Mouse (Mus musculus): ENCODE measurements at regions not wholly inside any gene's neighbourhood (a gene's known extent, or its start where the extent isn't known, plus 50 kb on each side); places are given as distances from the start of the nearest gene placed in this dataset.
"Not testable (repeated sequence)": the region's sequence is repeated elsewhere in the genome, so short reads cannot be mapped to it uniquely, and the experiment has no call there.

DNA sequence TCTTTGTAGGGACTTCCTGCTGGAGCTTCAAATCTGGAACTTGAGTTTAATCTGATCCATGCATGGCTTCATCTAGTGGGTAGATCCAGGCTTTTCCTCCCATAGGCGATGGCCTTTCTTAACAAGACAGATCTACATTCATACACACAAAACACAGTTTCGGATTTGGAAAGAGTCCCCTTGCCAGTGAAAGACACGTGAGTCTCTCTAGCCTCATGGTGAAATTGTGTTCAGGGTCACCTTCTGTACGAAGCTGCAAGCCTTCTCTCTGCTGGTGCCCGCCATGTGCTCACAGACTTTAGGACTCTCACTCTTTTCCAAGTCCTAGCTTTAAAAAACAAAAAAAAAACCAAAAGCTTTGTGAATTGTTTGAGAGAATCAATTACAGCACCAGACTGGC is 51.4 kb upstream of the Dlx2 start:
- Histone ChIP-seq H3K4me2 (ENCODE audit: low read length) (no peak overlapping the region), H3K9ac (replicated peaks; ENCODE audit: low read length) (no peak overlapping the region), H3K4me1 (ENCODE audit: control insufficient read depth, insufficient read depth, low read length) (no peaks in the 10 kb centered on the region), H3K9me3 (ENCODE audit: control insufficient read depth, low read length) (no peaks in the 10 kb centered on the region), H3K4me3 (replicated peaks; ENCODE audit: low read depth, low read length) (no peak overlapping the region), H3K27me3 (ENCODE audit: control insufficient read depth, insufficient read depth, low read length) (peaks cover 3% of the 10 kb centered on the region; the same call in 1 of the 2 replicates), H3K27ac (replicated peaks; ENCODE audit: low read depth, low read length) (no peak overlapping the region), H3K36me3 (ENCODE audit: control insufficient read depth, insufficient read depth, low read length) (no peaks in the 10 kb centered on the region)
- no peak for ATAC-seq (ENCODE audit: low FRiP score, low TSS enrichment)
- WGBS = 87% methylated on average over 5 of the region's 5 CpGs
- DNase-seq = no peak

DNA sequence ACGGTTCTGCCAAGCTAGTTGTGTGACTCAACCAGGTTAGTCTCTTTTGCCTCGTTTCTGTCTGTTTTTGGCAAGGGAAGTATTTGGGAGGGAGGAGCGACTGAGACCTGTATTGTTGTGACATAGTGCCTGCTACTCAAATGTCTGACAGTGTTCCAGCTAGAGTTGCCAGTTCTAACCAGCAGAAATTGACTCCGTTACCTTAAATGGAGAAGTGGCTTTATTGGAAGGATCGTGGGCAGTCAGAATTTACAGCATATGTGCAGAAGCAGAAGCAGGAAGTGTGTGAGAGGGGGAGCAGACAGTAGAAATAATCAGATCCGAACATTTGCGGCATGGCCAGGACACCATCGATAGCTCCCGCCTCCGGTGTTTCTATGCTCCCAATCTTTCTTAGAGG is 51.8 kb upstream of the Dlx2 start:
- no peaks in the 10 kb centered on the region for H3K4me1 ChIP-seq (ENCODE audit: control insufficient read depth, insufficient read depth, low read length)
- DNase-seq (no peak), ATAC-seq (ENCODE audit: low FRiP score, low TSS enrichment) (no peak)
- H3K4me2 ChIP-seq (ENCODE audit: low read length) = no peak overlapping the region
- H3K9me3 ChIP-seq (ENCODE audit: control insufficient read depth, low read length) = no peaks in the 10 kb centered on the region
- H3K9ac ChIP-seq (replicated peaks; ENCODE audit: low read length) = no peak overlapping the region
- no peak overlapping the region for H3K27ac ChIP-seq (replicated peaks; ENCODE audit: low read depth, low read length)
- WGBS = 70% methylated on average over 10 of the region's 10 CpGs
- H3K4me3 ChIP-seq (replicated peaks; ENCODE audit: low read depth, low read length) = no peak overlapping the region
- peaks cover 3% of the 10 kb centered on the region; the same call in 1 of the 2 replicates for H3K27me3 ChIP-seq (ENCODE audit: control insufficient read depth, insufficient read depth, low read length)
- H3K36me3 ChIP-seq (ENCODE audit: control insufficient read depth, insufficient read depth, low read length) = no peaks in the 10 kb centered on the region

DNA sequence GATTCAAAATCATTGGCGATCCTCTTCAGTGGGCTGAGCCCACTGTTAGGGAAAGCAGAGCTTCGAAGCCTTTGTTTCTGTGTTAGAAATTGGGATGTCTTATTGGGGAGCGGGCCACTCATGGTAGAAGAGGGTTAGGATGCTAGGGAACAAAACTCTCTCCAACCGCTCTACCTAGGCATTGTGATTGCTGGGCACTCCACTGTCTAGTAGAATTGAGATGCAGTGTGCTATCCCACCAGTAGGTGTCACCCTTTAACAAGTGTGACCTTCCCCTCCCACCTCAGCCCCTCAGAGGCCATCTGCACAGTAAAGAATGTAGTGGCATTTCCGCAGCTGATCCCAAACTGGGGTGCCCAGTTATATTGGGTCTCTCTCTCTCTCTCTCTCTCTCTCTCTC is 52.2 kb upstream of the Dlx2 start:
- H3K27me3 ChIP-seq (ENCODE audit: control insufficient read depth, insufficient read depth, low read length) = peaks cover 3% of the 10 kb centered on the region; the same call in 1 of the 2 replicates

DNA sequence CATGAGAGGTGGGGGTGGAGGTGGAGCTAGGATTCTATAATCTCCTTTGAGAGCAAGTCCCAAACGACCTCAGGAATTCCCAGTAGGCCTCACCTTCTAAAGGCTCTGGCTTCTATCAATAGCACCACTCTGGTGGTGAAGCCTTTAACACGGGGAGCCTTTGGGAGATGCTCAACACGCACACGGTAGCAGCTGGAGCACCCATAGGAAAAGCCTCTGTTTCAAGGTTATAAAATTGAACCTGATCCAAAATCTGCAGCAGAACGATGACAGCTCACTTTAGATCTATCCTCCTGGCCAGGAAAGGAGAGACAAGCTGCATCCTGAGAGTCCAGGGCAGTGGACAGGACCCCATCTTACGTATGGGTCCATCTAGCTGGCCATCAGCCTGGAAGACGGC is 53.7 kb upstream of the Dlx2 start:
- no peaks in the 10 kb centered on the region for H3K4me1 ChIP-seq (ENCODE audit: control insufficient read depth, insufficient read depth, low read length)
- no peaks in the 10 kb centered on the region for H3K9me3 ChIP-seq (ENCODE audit: control insufficient read depth, low read length)
- no peaks in the 10 kb centered on the region for H3K36me3 ChIP-seq (ENCODE audit: control insufficient read depth, insufficient read depth, low read length)
- H3K27me3 ChIP-seq (ENCODE audit: control insufficient read depth, insufficient read depth, low read length) = peaks cover 3% of the 10 kb centered on the region; the same call in 1 of the 2 replicates
- H3K27ac ChIP-seq (replicated peaks; ENCODE audit: low read depth, low read length) = no peak overlapping the region
- H3K4me3 ChIP-seq (replicated peaks; ENCODE audit: low read depth, low read length) = no peak overlapping the region
- H3K4me2 ChIP-seq (ENCODE audit: low read length) = no peak overlapping the region
- no peak overlapping the region for H3K9ac ChIP-seq (replicated peaks; ENCODE audit: low read length)
- ATAC-seq (ENCODE audit: low FRiP score, low TSS enrichment) (no peak), DNase-seq (no peak)
- 74% methylated on average over 7 of the region's 7 CpGs for WGBS

More for the DNA sequence above, 52.2 kb upstream of the Dlx2 start:
- no peaks in the 10 kb centered on the region for H3K9me3 ChIP-seq (ENCODE audit: control insufficient read depth, low read length)
- H3K4me3 ChIP-seq (replicated peaks; ENCODE audit: low read depth, low read length) = no peak overlapping the region
- H3K4me1 ChIP-seq (ENCODE audit: control insufficient read depth, insufficient read depth, low read length) = no peaks in the 10 kb centered on the region
- ATAC-seq (ENCODE audit: low FRiP score, low TSS enrichment) (no peak; the same call in 1 of the 2 replicates), DNase-seq (peak; percentile 95)
- no peak overlapping the region for H3K4me2 ChIP-seq (ENCODE audit: low read length)
- no peaks in the 10 kb centered on the region for H3K36me3 ChIP-seq (ENCODE audit: control insufficient read depth, insufficient read depth, low read length)
- WGBS = 12% methylated on average over 5 of the region's 5 CpGs
- no peak overlapping the region for H3K27ac ChIP-seq (replicated peaks; ENCODE audit: low read depth, low read length)
- H3K9ac ChIP-seq (replicated peaks; ENCODE audit: low read length) = no peak overlapping the region

DNA sequence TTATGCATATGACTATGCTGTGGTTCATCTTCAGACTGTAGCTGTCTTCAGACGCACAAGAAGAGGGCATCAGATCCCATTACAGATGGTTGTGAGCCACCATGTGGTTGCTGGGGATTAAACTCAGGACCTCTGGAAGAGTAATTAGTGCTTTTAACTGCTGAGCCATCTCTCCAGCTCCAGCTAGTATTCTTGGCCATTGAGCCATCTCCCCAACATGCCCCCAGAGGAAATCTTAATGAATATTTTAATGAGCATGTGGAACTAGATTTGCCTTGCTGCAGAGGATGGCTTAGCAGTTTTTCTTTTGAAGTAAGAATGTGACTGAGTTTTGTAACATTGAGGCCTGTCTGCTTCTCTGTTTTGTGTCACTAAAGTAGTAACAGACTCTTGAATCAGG is 54.4 kb upstream of the Dlx2 start:
- no peaks in the 10 kb centered on the region for H3K9me3 ChIP-seq (ENCODE audit: control insufficient read depth, low read length)
- H3K27me3 ChIP-seq (ENCODE audit: control insufficient read depth, insufficient read depth, low read length) = peaks cover 3% of the 10 kb centered on the region; the same call in 1 of the 2 replicates
- no peak overlapping the region for H3K4me3 ChIP-seq (replicated peaks; ENCODE audit: low read depth, low read length)
- ATAC-seq (ENCODE audit: low FRiP score, low TSS enrichment) (no peak), DNase-seq (peak; percentile 61)
- no peak overlapping the region for H3K4me2 ChIP-seq (ENCODE audit: low read length)
- H3K36me3 ChIP-seq (ENCODE audit: control insufficient read depth, insufficient read depth, low read length) = no peaks in the 10 kb centered on the region
- 25% methylated on average over 1 of the region's 1 CpGs for WGBS
- no peak overlapping the region for H3K27ac ChIP-seq (replicated peaks; ENCODE audit: low read depth, low read length)
- H3K9ac ChIP-seq (replicated peaks; ENCODE audit: low read length) = no peak overlapping the region
- no peaks in the 10 kb centered on the region for H3K4me1 ChIP-seq (ENCODE audit: control insufficient read depth, insufficient read depth, low read length)

DNA sequence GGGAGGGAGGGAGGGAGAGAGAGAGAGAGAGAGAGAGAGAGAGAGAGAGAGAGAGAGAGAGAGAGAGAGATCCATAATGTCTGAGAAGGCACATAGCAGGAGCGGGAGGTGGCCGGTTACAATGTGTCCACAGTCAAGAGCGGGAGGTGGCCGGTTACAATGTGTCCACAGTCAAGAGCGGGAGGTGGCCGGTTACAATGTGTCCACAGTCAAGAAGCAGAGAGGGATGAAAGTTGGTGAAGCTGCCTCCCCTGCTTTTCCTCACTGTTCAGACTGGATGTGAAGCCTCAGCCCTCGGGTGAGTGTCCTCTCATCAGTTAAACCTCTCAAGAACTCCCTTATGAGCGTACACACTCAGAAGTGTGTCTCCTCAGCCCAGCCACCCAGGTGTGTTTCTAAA is 57.2 kb upstream of the Dlx2 start:
- H3K9ac ChIP-seq (replicated peaks; ENCODE audit: low read length); H3K27me3 ChIP-seq (ENCODE audit: control insufficient read depth, insufficient read depth, low read length); ATAC-seq (ENCODE audit: low FRiP score, low TSS enrichment); H3K9me3 ChIP-seq (ENCODE audit: control insufficient read depth, low read length); H3K4me3 ChIP-seq (replicated peaks; ENCODE audit: low read depth, low read length); H3K4me2 ChIP-seq (ENCODE audit: low read length); H3K27ac ChIP-seq (replicated peaks; ENCODE audit: low read depth, low read length); DNase-seq; H3K36me3 ChIP-seq (ENCODE audit: control insufficient read depth, insufficient read depth, low read length); H3K4me1 ChIP-seq (ENCODE audit: control insufficient read depth, insufficient read depth, low read length): not testable (repeated sequence)
- WGBS = 94% methylated on average over 8 of the region's 8 CpGs

DNA sequence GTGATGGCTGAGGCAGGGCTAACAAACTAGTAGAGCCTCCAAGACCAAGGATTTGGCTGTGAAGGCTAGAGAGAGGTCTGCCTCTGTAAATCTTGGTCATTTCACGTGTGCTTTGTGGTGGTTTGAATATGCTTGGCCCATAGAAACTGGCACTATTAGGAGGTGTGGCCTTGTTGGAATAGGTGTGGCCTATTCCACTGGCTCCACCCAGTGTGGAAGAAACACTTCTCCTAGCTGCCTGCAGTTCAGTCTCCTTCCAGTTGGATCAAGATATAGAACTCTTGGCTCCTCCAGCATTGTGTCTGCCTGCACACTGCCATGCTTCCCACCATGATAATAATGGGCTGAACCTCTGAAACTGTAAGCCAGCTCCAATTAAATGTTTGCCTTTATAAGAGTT is 59.1 kb upstream of the Dlx2 start:
- H3K4me3 ChIP-seq (replicated peaks; ENCODE audit: low read depth, low read length) = no peak overlapping the region
- no peak overlapping the region for H3K9ac ChIP-seq (replicated peaks; ENCODE audit: low read length)
- no peak overlapping the region for H3K27ac ChIP-seq (replicated peaks; ENCODE audit: low read depth, low read length)
- DNase-seq = no peak
- 90% methylated on average over 1 of the region's 1 CpGs for WGBS
- no peaks in the 10 kb centered on the region for H3K9me3 ChIP-seq (ENCODE audit: control insufficient read depth, low read length)
- no peaks in the 10 kb centered on the region for H3K27me3 ChIP-seq (ENCODE audit: control insufficient read depth, insufficient read depth, low read length)
- H3K36me3 ChIP-seq (ENCODE audit: control insufficient read depth, insufficient read depth, low read length) = no peaks in the 10 kb centered on the region
- ATAC-seq (ENCODE audit: low FRiP score, low TSS enrichment) = no peak
- H3K4me2 ChIP-seq (ENCODE audit: low read length) = no peak overlapping the region
- H3K4me1 ChIP-seq (ENCODE audit: control insufficient read depth, insufficient read depth, low read length) = peaks cover 11% of the 10 kb centered on the region; the same call in 1 of the 2 replicates

DNA sequence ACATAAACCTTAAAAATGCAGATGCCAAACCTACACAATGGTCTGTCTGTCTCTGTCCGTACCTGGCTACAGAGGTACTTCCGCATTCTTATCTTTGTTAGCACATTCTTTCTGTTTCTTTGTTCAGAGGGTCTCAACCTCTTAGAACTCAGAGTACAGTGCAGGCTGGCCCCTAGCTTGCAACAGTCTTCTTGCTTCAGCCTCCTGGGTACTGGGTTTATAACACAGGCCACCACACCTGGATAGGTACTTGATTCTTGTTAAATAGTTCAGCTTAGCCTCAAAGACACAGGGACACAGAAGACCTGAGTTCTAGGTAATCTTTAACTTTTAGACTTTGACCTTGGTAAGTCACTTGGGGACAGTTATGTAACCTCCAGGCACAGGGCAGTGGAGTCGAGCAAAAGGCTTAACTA is 60.5 kb upstream of the Dlx2 start:
- no peak overlapping the region for H3K27ac ChIP-seq (replicated peaks; ENCODE audit: low read depth, low read length)
- H3K4me1 ChIP-seq (ENCODE audit: control insufficient read depth, insufficient read depth, low read length) = peaks cover 13% of the 10 kb centered on the region
- no peaks in the 10 kb centered on the region for H3K9me3 ChIP-seq (ENCODE audit: control insufficient read depth, low read length)
- H3K9ac ChIP-seq (replicated peaks; ENCODE audit: low read length) = no peak overlapping the region
- no peaks in the 10 kb centered on the region for H3K27me3 ChIP-seq (ENCODE audit: control insufficient read depth, insufficient read depth, low read length)
- no peak overlapping the region for H3K4me3 ChIP-seq (replicated peaks; ENCODE audit: low read depth, low read length)
- no peak overlapping the region for H3K4me2 ChIP-seq (ENCODE audit: low read length)
- WGBS = 87% methylated on average over 3 of the region's 3 CpGs
- ATAC-seq (ENCODE audit: low FRiP score, low TSS enrichment) (no peak), DNase-seq (no peak)
- H3K36me3 ChIP-seq (ENCODE audit: control insufficient read depth, insufficient read depth, low read length) = no peaks in the 10 kb centered on the region

DNA sequence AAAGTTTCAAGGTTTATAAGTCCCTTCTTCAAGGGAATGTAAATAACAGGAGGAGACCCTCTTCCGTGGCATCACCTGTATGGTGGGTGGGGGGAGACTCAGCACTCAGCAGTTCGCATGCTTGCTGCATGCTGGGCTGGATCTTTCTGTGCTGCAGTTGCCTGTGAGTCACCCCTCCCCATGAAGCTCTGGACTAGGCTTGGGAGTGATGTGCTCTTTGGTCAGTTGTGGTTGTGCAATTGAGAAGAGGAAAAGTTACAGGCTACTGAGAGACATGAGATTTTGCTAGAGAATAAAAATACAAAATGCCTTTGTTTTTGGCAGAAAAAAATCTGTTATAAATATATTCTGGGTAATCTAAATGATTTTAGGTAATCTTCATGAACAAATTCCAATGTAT is 66.7 kb upstream of the Dlx2 start:
- no peaks in the 10 kb centered on the region for H3K9me3 ChIP-seq (ENCODE audit: control insufficient read depth, low read length)
- no peak overlapping the region for H3K4me2 ChIP-seq (ENCODE audit: low read length)
- H3K36me3 ChIP-seq (ENCODE audit: control insufficient read depth, insufficient read depth, low read length) = no peaks in the 10 kb centered on the region
- H3K27ac ChIP-seq (replicated peaks; ENCODE audit: low read depth, low read length) = peak overlapping the region; percentile 66
- WGBS = 56% methylated on average over 2 of the region's 2 CpGs
- H3K4me3 ChIP-seq (replicated peaks; ENCODE audit: low read depth, low read length) = no peak overlapping the region
- ATAC-seq (ENCODE audit: low FRiP score, low TSS enrichment) (no peak), DNase-seq (no peak)
- H3K27me3 ChIP-seq (ENCODE audit: control insufficient read depth, insufficient read depth, low read length) = no peaks in the 10 kb centered on the region
- H3K4me1 ChIP-seq (ENCODE audit: control insufficient read depth, insufficient read depth, low read length) = peaks cover 20% of the 10 kb centered on the region
- H3K9ac ChIP-seq (replicated peaks; ENCODE audit: low read length) = no peak overlapping the region

Data from midbrain, embryonic 14.5 days (tissue).